Mouse (Mus musculus): ENCODE data around the gene Eea1. TPM values are rescaled to one million over a fixed set of nuclear protein-coding genes. Genes with fewer than 3 reads are reported as not detected.

The Eea1 gene
- polyA plus RNA-seq (2012; rRNA removed), result 10.9 and 12.0 TPM in 2 replicates

DNA sequence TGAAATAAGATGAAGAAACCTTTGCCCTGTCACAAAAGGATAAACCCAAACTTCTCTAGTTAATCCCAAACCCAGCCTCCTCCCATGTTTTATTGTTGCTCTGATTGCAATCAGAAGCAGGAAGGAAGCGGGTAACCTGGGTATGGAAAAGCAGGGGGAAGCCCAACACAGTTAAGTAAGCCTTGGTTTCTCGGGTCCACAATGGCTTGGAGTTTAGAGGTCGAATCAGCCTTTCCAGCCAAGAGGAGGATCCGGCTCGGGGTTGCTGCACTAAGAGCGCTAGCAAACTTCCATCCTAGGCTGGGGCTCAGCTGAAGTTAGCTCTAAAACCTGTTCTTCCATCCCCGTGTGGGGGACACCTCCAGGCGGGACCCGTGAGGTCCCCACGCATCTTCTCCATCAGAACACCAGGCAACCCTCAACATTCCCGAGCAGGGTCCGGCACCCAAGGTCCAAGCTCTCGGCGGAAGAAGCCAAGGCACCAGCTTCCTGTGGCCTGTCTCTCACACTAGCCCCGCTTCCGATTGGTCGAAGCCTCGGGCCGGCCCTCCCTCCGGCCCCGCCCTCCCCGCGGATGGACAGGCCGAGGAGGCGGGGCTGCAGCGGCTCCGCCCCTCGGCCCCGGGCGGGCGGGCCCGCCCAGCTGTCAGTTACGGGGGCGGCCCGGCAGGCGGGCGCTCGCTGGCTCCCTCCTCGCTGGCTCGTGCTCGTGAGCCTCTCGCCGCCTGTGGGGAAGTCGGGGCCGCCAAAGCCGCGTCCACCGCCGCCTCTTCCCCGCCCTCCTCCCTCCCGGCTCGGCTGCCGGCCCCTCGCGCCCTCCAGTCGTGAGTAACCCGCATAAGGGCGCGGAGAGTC is at the start of gene Eea1:
Gene Eea1, plus strand, starts transcription at position 605 of the 855 bp plus-strand sequence.

Other genes starting within 250 kb of the Eea1 start
- gene Gm33543, start 97.7 kb upstream of the Eea1 start, polyA plus RNA-seq (2012; rRNA removed), result not detected in 2 replicates
- gene Gm5426, start 196.0 kb downstream of the Eea1 start, polyA plus RNA-seq (2012; rRNA removed), result not detected in 2 replicates

Measured in central nervous system, embryonic 14 days (tissue).